Mouse (Mus musculus) stomach, embryonic 16.5 days (tissue): ENCODE measurements around the gene Cdkal1. TPM values are rescaled to one million over a fixed set of nuclear protein-coding genes. Genes with fewer than 3 reads are reported as not detected.

Source experiments
- ATAC-seq: fragments of 200-750 bp; cut with Nextera tagmentation; 2 replicates; pipeline ENCODE4 v1.8.0; 2017; ENCODE audit warnings: moderate number of reproducible peaks, moderate TSS enrichment; ENCODE audit not compliant: insufficient read depth, low FRiP score
- H3K27ac ChIP-seq: fragments of 300-500 bp; sonication (generic); 2 replicates; pipeline ENCODE4 v1.5.1; 2014; ENCODE audit warnings: low read length
- H3K27me3 ChIP-seq: fragments of 300-500 bp; sonication (generic); 2 replicates; pipeline ENCODE4 v1.6.1; 2014; ENCODE audit warnings: low read length, control low read depth, mixed read lengths; ENCODE audit not compliant: control insufficient read depth, insufficient read depth
- H3K36me3 ChIP-seq: fragments of 300-500 bp; sonication (generic); 2 replicates; pipeline ENCODE4 v1.6.1; 2014; ENCODE audit warnings: low read length; ENCODE audit not compliant: control insufficient read depth, insufficient read depth
- H3K4me1 ChIP-seq: fragments of 300-500 bp; sonication (generic); 2 replicates; pipeline ENCODE4 v1.6.1; 2014; ENCODE audit warnings: low read length, control low read depth, mixed read lengths; ENCODE audit not compliant: control insufficient read depth, insufficient read depth
- H3K4me2 ChIP-seq: fragments of 300-500 bp; sonication (generic); 2 replicates; pipeline ENCODE4 v1.6.1; 2014; ENCODE audit warnings: low read depth, low read length, mixed read lengths
- H3K4me3 ChIP-seq: fragments of 300-500 bp; sonication (generic); replicated peaks from 2 replicates; pipeline ENCODE4 v1.5.1; 2014; ENCODE audit warnings: mild to moderate bottlenecking, low read length
- H3K9ac ChIP-seq: fragments of 300-500 bp; sonication (generic); 2 replicates; pipeline ENCODE4 v1.6.1; 2014; ENCODE audit warnings: low read length
- H3K9me3 ChIP-seq: fragments of 300-500 bp; sonication (generic); replicated peaks from 2 replicates; pipeline ENCODE4 v1.6.1; 2016; ENCODE audit warnings: low read length, control low read depth; ENCODE audit not compliant: control insufficient read depth
- WGBS: fragments of 180-500 bp; shearing (Covaris S2); extraction: QIAGEN DNeasy Blood & Tissue Kit; methylation state at CpG from one replicate; pipeline ENCODE4 v1.1.7; 2014; 5-methylcytosine and 5-hydroxymethylcytosine counted together
- polyA plus RNA-seq: library from polyadenylated mRNA; unstranded; fragments of >200 nt; fragmentation: Nextera tagmentation; extraction: Ambion mirVana; gene quantifications from 2 replicates; pipeline ENCODE4 v1.2.1, GENCODE M21; 2015

The Cdkal1 gene
- polyA plus RNA-seq, 1 experiment from 2014 or later = 29.8 TPM

GRCm38 (mm10) chr13:29650576-29651236, 204.8 kb downstream of the Cdkal1 start:
- Histone ChIP-seq H3K27me3 (no peaks in the 10 kb centered on the region), H3K9me3 (no peaks in the 10 kb centered on the region), H3K9ac (no peak overlapping the region), H3K27ac (no peak overlapping the region), H3K4me2 (no peak overlapping the region), H3K4me3 (no peak overlapping the region), H3K4me1 (no peaks in the 10 kb centered on the region), H3K36me3 (no peaks in the 10 kb centered on the region)
- WGBS = 82% methylated on average over 6 of the region's 6 CpGs
- no peak for ATAC-seq

GRCm38 (mm10) chr13:29649593-29649992, 205.9 kb downstream of the Cdkal1 start:
- no peak for ATAC-seq
- Histone ChIP-seq H3K9me3 (no peaks in the 10 kb centered on the region), H3K36me3 (no peaks in the 10 kb centered on the region), H3K9ac (no peak overlapping the region), H3K4me3 (no peak overlapping the region), H3K4me2 (no peak overlapping the region), H3K27me3 (no peaks in the 10 kb centered on the region), H3K4me1 (no peaks in the 10 kb centered on the region), H3K27ac (no peak overlapping the region)
- WGBS = 59% methylated on average over 2 of the region's 2 CpGs

- Histone ChIP-seq H3K4me3 (no peak overlapping the region), H3K4me2 (no peak overlapping the region), H3K36me3 (no peaks in the 10 kb centered on the region), H3K27ac (no peak overlapping the region), H3K9me3 (no peaks in the 10 kb centered on the region), H3K4me1 (0 out of 2 replicates have a peak, but pooled peaks cover 7% of the 10 kb centered on the region), H3K27me3 (no peaks in the 10 kb centered on the region), H3K9ac (no peak overlapping the region)
- WGBS = 87% methylated on average over 2 of the region's 2 CpGs
- no peak for ATAC-seq
These were observed 213.2 kb downstream of the Cdkal1 start for GRCm38 (mm10) chr13:29642226-29642625.

- no peak overlapping the region for H3K27ac ChIP-seq
- no peak overlapping the region for H3K4me2 ChIP-seq
- no peak overlapping the region for H3K4me3 ChIP-seq
- no peak overlapping the region for H3K9ac ChIP-seq
- WGBS = 69% methylated on average over 5 of the region's 5 CpGs
- H3K27me3 ChIP-seq = no peaks in the 10 kb centered on the region
- H3K9me3 ChIP-seq = no peaks in the 10 kb centered on the region
- H3K4me1 ChIP-seq = 0 out of 2 replicates have a peak, but pooled peaks cover 7% of the 10 kb centered on the region
- no peaks in the 10 kb centered on the region for H3K36me3 ChIP-seq
- no peak for ATAC-seq
These were observed 214.3 kb downstream of the Cdkal1 start for GRCm38 (mm10) chr13:29641200-29641599.

GRCm38 (mm10) chr13:29640186-29640585, 215.3 kb downstream of the Cdkal1 start:
- H3K27ac ChIP-seq = no peak overlapping the region
- WGBS = 75% methylated on average over 1 of the region's 1 CpGs

GRCm38 (mm10) chr13:29638303-29638702, 217.2 kb downstream of the Cdkal1 start:
- no peak for ATAC-seq
- Histone ChIP-seq H3K27ac (no peak overlapping the region), H3K4me3 (no peak overlapping the region), H3K4me2 (no peak overlapping the region), H3K27me3 (no peaks in the 10 kb centered on the region), H3K36me3 (no peaks in the 10 kb centered on the region), H3K9ac (no peak overlapping the region), H3K9me3 (no peaks in the 10 kb centered on the region), H3K4me1 (0 out of 2 replicates have a peak, but pooled peaks cover 7% of the 10 kb centered on the region)
- WGBS = 67% methylated on average over 4 of the region's 4 CpGs

More at GRCm38 (mm10) chr13:29640186-29640585, 215.3 kb downstream of the Cdkal1 start:
- no peak for ATAC-seq
- H3K27me3 ChIP-seq = no peaks in the 10 kb centered on the region
- H3K4me3 ChIP-seq = no peak overlapping the region
- no peak overlapping the region for H3K4me2 ChIP-seq
- H3K9me3 ChIP-seq = no peaks in the 10 kb centered on the region
- H3K9ac ChIP-seq = no peak overlapping the region
- 0 out of 2 replicates have a peak, but pooled peaks cover 7% of the 10 kb centered on the region for H3K4me1 ChIP-seq
- H3K36me3 ChIP-seq = no peaks in the 10 kb centered on the region

- Histone ChIP-seq H3K4me3 (no peak overlapping the region), H3K27ac (no peak overlapping the region), H3K9me3 (no peaks in the 10 kb centered on the region), H3K9ac (no peak overlapping the region), H3K4me1 (0 out of 2 replicates have a peak, but pooled peaks cover 7% of the 10 kb centered on the region), H3K27me3 (no peaks in the 10 kb centered on the region), H3K36me3 (no peaks in the 10 kb centered on the region), H3K4me2 (no peak overlapping the region)
- ATAC-seq = no peak
- WGBS = 36% methylated on average over 6 of the region's 6 CpGs
These were observed 217.7 kb downstream of the Cdkal1 start for GRCm38 (mm10) chr13:29637788-29638187.

- Histone ChIP-seq H3K27me3 (no peaks in the 10 kb centered on the region), H3K27ac (no peak overlapping the region), H3K9me3 (no peaks in the 10 kb centered on the region), H3K4me2 (no peak overlapping the region), H3K9ac (no peak overlapping the region), H3K36me3 (no peaks in the 10 kb centered on the region), H3K4me1 (0 out of 2 replicates have a peak, but pooled peaks cover 7% of the 10 kb centered on the region), H3K4me3 (no peak overlapping the region)
- WGBS = 79% methylated on average over 3 of the region's 3 CpGs
- ATAC-seq = no peak
These were observed 219.9 kb downstream of the Cdkal1 start for GRCm38 (mm10) chr13:29635581-29635980.

GRCm38 (mm10) chr13:29631342-29631741, 224.1 kb downstream of the Cdkal1 start:
- Histone ChIP-seq H3K36me3 (no peaks in the 10 kb centered on the region), H3K4me1 (peaks cover 9% of the 10 kb centered on the region), H3K9ac (no peak overlapping the region), H3K9me3 (no peaks in the 10 kb centered on the region), H3K27me3 (no peaks in the 10 kb centered on the region), H3K4me3 (no peak overlapping the region), H3K4me2 (no peak overlapping the region), H3K27ac (no peak overlapping the region)
- WGBS = 60% methylated on average over 5 of the region's 5 CpGs
- no peak for ATAC-seq
